Mouse (Mus musculus): ENCODE results near the gene Ube2ql1. TPM values are rescaled to one million over a fixed set of nuclear protein-coding genes. Genes with fewer than 3 reads are reported as not detected.

Ube2ql1 gene
- 1 to 10 TPM in 3 of 4 experiments, under 1 TPM in 1; 0.68 to 2.6 (median 1.7) TPM for total RNA-seq (2022)

DNA sequence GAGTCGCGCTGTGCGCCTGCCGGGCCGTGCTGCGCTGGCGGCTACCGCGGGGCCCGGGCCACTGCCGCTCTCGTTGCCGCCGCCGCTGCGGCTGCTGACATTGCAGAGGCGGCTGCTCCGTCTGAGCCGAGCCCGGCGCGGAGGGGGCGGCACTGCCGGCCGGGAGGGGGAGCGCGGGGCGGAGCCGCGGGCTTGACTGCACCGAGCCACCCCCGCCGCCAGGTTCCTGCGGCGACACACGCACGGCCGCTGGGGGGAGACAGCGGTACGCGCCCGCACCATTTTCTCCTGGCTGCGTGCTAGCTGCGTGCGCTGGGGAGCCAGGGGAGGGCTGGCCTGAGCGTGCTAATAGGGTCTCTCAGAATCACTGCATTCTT lies at the start of gene Ube2ql1:
Gene Ube2ql1, minus strand, starts transcription at position 131 of the 377 bp plus-strand sequence.
- DNase-seq: peak; percentile 77

DNA sequence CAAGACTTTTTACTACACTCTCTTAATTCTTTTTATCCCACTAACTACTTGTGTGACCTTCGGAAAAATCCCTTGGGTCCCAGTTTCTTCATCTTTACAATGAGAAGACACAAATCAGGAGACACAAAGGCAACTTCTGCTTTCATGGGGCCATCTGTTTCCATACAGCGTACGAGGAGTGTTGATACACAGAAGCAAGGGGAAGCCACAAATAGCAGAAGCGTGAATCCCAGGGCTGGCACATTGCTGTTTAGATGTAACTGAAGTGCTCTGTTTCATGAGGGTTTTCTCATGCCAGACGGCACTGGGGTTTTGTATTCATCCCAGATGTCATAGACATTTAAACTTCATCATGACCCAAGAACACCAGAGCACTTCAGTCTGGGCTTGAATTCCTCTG lies 49.0 kb upstream of the Ube2ql1 start:
- DNase-seq: no peak

- no peak for DNase-seq
Measured at GRCm38 (mm10) chr13:69778221-69778620, 38.5 kb upstream of the Ube2ql1 start.

DNA sequence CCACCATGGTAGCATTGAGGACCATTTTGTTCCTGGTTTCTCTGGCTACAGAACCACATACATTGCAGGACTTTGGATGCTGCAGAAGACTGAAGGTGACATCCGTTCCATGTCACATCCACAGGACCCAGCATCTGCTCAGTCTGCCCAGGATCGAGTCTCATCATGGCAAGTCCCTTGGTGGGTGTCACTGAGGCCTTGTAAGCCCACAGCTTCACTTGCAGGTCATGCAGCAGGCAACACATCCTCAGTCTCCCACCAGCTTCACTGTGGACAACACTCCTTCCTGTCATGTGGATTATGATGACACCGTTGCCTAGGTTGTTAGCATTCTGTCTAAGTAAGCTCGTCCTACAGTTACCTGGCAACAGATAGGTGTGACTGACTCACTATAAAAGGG lies 32.7 kb upstream of the Ube2ql1 start:
- DNase-seq: no peak

DNA sequence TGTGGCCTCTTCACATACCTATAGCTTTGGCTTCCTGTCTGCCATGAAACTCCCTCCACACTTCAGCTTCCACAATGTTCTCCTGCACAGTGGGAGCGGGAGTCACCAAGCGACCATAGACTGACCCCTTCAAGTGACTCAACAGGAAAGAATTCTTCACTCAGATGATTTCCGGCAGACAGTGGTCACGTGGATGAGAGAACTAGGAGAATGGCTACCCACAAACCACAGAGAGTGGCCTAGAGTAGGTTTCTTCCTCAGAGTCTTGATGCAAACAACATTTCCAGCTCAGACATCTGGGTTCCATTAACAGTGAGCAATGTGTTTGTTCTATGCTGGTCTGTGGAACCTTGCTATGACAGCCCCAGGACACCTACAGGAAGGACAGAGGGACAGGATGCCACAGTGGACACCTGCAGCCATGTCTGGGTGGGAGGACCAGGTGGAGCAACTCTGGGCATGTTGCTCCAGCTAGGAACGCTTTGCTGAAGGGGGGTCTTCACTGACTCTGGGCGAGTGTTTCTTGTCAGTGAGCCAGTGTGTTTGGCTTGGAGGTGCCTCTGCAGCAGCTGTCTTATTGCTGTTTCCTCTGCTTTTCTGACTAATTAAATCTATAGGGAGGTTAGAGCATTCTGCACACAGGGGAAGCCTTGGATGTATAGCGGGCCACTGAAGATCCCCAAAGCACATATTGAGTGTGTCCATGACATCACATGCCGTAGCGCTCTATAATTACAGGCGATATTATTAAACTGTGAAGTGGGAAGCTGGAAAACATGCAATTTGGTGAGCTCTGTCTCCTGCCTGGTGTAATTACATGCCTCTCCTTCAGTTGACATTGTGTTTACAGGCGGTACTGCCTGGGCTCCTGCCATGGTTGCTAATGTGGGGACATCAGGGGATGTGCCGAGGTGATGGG lies 31.1 kb upstream of the Ube2ql1 start:
- no peak for DNase-seq

GRCm38 (mm10) chr13:69768152-69768551 lies 28.5 kb upstream of the Ube2ql1 start:
- no peak for DNase-seq

GRCm38 (mm10) chr13:69764646-69765045 lies 25.0 kb upstream of the Ube2ql1 start:
- DNase-seq: no peak

- no peak for DNase-seq
Measured at GRCm38 (mm10) chr13:69761393-69761792, 21.7 kb upstream of the Ube2ql1 start.

- no peak for DNase-seq
Measured at GRCm38 (mm10) chr13:69758979-69759378, 19.3 kb upstream of the Ube2ql1 start.

GRCm38 (mm10) chr13:69752875-69753274 lies 13.2 kb upstream of the Ube2ql1 start:
- DNase-seq: no peak

GRCm38 (mm10) chr13:69751510-69751909 lies 11.8 kb upstream of the Ube2ql1 start:
- DNase-seq: no peak

GRCm38 (mm10) chr13:69748756-69749155 lies 9.1 kb upstream of the Ube2ql1 start:
- DNase-seq: no peak

DNA sequence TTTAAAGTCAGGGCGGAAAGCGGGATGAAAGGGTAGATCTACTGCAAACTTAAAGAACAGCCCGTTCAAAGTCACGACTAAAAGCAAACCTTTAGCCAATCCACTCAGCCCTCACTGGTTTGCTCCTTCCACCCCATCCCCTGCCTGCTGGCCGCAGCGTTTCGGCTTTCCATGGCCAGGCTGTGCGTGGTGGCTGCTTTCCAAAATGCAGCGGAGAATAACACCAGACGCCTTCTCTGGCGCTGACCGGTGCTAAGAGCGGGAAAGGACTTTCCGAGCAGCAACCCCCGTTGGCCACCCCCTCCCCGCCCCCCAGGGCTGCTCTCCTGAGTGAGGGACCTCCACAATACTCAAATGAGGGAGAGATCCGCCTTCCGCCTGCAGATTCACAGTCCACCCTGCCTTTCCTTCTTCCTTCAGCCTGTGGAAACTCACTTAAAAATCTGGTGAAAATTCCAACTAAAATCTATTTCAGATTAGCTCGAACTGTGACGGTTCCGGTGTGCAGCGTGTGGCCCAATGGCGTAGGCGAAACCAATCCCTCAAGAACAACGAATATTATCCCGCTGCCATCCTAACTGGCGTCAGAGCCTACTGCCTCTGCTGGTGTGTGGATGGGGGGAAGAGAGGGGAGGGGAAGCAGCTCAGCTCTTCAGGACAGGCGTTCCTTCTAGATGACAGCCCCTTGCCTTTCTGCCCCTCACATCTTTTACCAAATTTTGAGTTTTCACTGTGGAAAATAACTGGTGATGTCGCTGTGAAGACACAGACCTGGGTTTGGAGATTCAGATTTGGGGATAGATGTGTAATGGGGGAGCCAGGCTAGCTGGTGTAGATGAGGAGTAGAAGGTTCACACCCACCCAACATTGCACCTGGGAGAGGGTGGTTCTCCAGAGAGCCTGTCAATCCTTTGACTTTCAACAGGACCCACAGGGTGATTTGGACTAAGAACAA lies 919 bp upstream of the Ube2ql1 start:
- no peak for DNase-seq

DNA sequence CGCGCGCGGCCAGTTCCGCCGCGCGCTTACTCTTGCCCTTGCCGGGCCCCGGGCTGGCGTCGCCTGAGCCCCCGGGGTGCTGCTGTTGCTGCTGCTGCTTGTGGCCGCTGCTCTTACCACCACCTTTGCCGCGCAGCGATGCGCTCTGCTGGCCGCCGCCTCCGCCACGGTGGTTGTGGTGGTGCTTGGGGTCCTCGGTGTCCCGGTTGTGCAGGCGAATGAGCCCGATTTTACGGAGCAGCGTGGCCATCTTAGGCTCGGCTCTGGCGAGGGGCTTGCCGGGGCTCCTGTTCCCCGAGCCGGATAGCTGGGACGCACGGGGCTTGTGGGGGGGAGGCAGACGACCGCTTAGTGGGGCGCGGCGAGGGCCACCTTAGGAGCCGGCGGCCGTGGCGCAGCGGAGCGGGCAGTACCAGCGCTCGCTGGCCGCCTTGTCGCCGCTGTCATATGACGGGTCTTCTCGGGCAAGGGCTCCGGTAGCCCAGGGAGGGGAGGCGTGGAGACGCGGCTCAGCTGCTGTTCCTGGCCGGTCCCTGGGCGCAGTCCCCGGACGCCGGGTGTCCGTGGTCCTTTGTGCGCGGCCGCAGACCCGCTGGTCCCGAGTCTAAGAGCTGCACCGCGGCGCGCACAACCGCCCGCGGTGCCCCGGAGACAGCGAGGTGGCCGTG lies 464 bp downstream of the Ube2ql1 start:
- no peak for DNase-seq

DNA sequence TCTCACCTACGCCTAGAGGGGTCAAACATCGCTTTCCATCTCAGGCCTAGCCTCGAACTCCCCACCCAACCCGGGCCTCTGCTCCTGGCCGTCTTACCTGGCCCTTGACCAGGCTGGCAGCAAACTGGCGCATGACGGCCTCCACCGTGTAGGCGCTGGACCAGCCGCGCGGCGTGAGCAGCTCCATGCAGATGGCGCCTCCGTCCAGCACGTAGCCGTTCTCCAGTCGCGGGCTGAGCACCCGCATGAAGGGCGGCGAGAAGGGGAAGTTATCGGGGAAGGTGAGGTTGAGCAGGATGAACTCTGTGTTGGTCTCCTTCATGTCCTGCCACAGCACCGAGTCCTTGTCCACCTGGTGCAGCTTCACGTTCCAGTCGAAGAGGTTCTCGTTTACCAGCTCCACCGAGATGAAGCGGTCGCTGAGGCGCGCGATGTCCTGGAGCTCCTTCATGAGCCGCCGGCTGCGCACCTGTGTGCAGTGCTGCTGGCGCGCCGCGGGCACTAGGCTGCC lies 1.2 kb downstream of the Ube2ql1 start:
- DNase-seq: no peak

GRCm38 (mm10) chr13:69737444-69738185 lies 2.1 kb downstream of the Ube2ql1 start:
- no peak for DNase-seq

DNA sequence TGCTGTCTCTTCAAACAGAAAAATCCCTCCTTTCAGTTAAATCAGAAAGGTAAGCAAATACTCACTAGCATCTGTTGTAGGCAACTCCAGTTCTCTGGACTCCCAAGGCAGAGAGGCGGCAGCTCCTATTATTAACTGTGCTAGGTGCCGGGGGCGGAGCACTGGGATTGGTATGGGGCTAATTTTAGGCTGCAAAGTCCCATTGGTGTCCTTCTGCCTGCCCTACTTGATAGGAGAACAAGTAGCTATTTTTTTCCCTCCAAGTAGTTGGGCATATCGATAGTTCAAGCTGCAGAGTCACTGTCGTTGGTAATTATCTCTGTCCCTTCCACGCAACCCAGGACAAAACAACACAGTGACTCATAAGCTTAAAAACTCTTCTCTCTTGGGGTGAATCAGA lies 7.1 kb downstream of the Ube2ql1 start:
- no peak for DNase-seq

GRCm38 (mm10) chr13:69725376-69725775 lies 14.3 kb downstream of the Ube2ql1 start:
- no peak for DNase-seq

GRCm38 (mm10) chr13:69721141-69721540 lies 18.5 kb downstream of the Ube2ql1 start:
- DNase-seq: peak; percentile 65

DNA sequence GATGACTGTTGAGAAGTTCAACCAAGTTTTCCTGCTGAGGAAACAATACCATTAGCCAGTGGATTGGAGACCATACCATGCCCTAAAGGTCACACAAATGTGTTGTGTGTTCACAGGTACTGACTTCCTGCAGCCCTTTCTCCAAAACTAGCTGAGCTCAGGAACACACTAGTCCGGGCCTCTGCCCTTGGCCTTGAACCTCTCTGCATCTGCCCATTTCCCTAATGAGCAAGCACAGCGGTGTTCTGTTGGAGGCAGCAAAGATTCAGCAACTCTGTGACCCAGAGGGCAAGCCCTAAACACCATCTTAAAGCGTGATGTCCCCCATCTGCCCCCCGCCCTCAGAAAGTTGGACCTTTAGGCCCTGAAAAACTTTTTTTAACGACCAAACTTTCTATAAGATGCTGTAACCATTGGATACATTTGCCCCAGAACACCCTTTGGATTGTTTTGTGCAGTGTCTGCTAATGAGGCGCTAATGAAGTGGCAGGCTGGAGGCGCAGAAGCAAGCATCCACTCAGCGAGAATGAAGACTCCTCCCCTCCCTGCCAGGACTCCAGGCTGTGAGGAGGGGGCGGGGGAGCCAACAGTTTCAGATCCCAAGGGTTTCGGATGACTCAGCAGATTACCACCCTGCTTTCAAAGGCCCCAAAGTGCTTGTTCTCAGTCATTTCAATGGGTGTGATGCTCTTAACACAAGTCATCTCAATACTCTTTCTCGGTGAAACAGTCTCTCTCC lies 21.7 kb downstream of the Ube2ql1 start:
- DNase-seq: no peak

DNA sequence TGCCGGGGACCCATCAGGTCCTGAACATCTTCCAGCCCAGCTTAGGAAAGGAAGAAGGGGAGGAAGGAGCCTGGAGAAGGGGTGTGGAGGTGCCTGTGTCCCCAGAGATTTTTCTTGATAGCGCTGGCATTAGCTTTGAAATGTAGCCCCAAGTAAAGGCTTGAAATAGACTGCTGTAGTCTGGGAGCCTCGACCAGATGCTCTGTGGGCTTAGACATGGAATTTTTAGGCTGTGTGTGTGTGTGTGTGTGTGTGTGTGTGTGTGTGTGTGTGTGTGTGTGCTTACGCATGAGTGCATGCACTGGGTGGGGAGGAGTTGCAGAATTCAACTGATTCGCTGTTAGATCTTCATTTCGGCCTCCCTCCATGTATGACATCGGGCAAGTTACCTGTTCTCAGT lies 31.5 kb downstream of the Ube2ql1 start:
- DNase-seq: no peak
